In genomic region chr4:80866065-80866464, GRCm38 (mm10) we compare ENCODE assay signal across 10 mouse cellular contexts. TPM values are rescaled to one million over a fixed set of nuclear protein-coding genes. Genes with fewer than 3 reads are reported as not detected.
A peak's percentile ranks its signal among the peaks of the same experiment; 100 is the strongest.
DNase-seq lines count a peak whose midpoint lies in the region; ATAC-seq and TF ChIP-seq lines count a peak whose summit lies in the region.
"Had no signal": no experiment of that assay in that cellular context is flagged by ENCODE, and none has a peak within 500 bp of the region (broad histone marks: within the 10 kb centered on the region; RNA-seq: fewer than 3 reads in every experiment).

No protein-coding gene starts in this region.

- TF ChIP-seq POLR2A in ES-Bruce4 (IDR thresholded peaks at IDR 0.05; ENCODE audit: insufficient read depth, low read length): no peak
- TF ChIP-seq POLR2A in cortical plate, adult 2 months (IDR thresholded peaks at IDR 0.05; ENCODE audit: extremely low read depth, insufficient read depth, low read length): no peak

- TF ChIP-seq CTCF in ES-Bruce4 (IDR thresholded peaks at IDR 0.05; ENCODE audit: low read depth, low read length): peak; percentile 9
- TF ChIP-seq CTCF in cortical plate, adult 2 months (IDR thresholded peaks at IDR 0.05; ENCODE audit: extremely low read depth, insufficient read depth, low read length): peak; percentile 73

- WGBS in hindbrain, embryonic 11.5 days: 25% methylated on average over 5 of the region's 5 CpGs
- WGBS in hindbrain, embryonic 10.5 days: 35% methylated on average over 5 of the region's 5 CpGs

- no peaks in the 10 kb centered on the region for H3K4me1 ChIP-seq in hindbrain, embryonic 11.5 days (replicated peaks; ENCODE audit: control insufficient read depth, insufficient read depth, low read length)
- peaks cover 7% of the 10 kb centered on the region for H3K4me1 ChIP-seq in hindbrain, embryonic 10.5 days (replicated peaks)
- no peaks in the 10 kb centered on the region for H3K4me1 ChIP-seq in ES-Bruce4 (ENCODE audit: control insufficient read depth, insufficient read depth, low read length)
- no peaks in the 10 kb centered on the region for H3K4me1 ChIP-seq in cortical plate, adult 2 months (ENCODE audit: control insufficient read depth, insufficient read depth, low read length)

- H3K9me3 ChIP-seq in hindbrain, embryonic 11.5 days (ENCODE audit: control insufficient read depth, low read length): no peaks in the 10 kb centered on the region
- H3K9me3 ChIP-seq in hindbrain, embryonic 10.5 days: no peaks in the 10 kb centered on the region
- no peaks in the 10 kb centered on the region for H3K9me3 ChIP-seq in ES-Bruce4 (replicated peaks; ENCODE audit: control insufficient read depth, insufficient read depth, low read length, poor library complexity, severe bottlenecking)
- H3K9me3 ChIP-seq: heart, embryonic 15.5 days; megakaryocyte, embryonic 14.5 days had no signal

- H3K27ac ChIP-seq in hindbrain, embryonic 11.5 days (ENCODE audit: low read depth, low read length): no peak overlapping the region
- H3K27ac ChIP-seq in hindbrain, embryonic 10.5 days: no peak overlapping the region
- H3K27ac ChIP-seq in ES-Bruce4 (ENCODE audit: insufficient read depth, low read length): no peak overlapping the region
- no peak overlapping the region for H3K27ac ChIP-seq in cortical plate, adult 2 months (ENCODE audit: insufficient read depth, low read length)
- H3K27ac ChIP-seq: heart, embryonic 15.5 days had no signal

- no peaks in the 10 kb centered on the region for H3K27me3 ChIP-seq in hindbrain, embryonic 11.5 days (ENCODE audit: control insufficient read depth, insufficient read depth, low read length)
- H3K27me3 ChIP-seq in hindbrain, embryonic 10.5 days (ENCODE audit: insufficient read depth, poor library complexity, severe bottlenecking): no peaks in the 10 kb centered on the region
- H3K27me3 ChIP-seq in ES-Bruce4 (ENCODE audit: control insufficient read depth, insufficient read depth, low read length, poor library complexity, severe bottlenecking): no peaks in the 10 kb centered on the region
- H3K27me3 ChIP-seq: heart, embryonic 15.5 days; megakaryocyte, embryonic 14.5 days had no signal

- ATAC-seq in hindbrain, embryonic 11.5 days (ENCODE audit: low FRiP score): peak; percentile 43; the same call in 1 of the 2 replicates
- ATAC-seq in megakaryocyte progenitor cell, adult 5-6 weeks (replicated peaks; ENCODE audit: poor library complexity): no peak

- peak; percentile 34 for DNase-seq in hindbrain, embryonic 11.5 days (ENCODE audit: low spot score)
- no peak for DNase-seq in hindbrain, embryonic 10.5 days (ENCODE audit: low spot score)
- peak; percentile 52 for DNase-seq in kidney, postnatal 10 days
- DNase-seq in gastrocnemius, adult 8-10 months (ENCODE audit: low spot score in 2 of 2): no peak
- DNase-seq in urinary bladder, adult 18-20 months (ENCODE audit: low spot score in 2 of 2): no peak

- no peak overlapping the region for H3K4me3 ChIP-seq in hindbrain, embryonic 11.5 days (ENCODE audit: low read depth, low read length)
- no peak overlapping the region for H3K4me3 ChIP-seq in hindbrain, embryonic 10.5 days
- H3K4me3 ChIP-seq in ES-Bruce4 (ENCODE audit: low read depth, low read length): no peak overlapping the region
- no peak overlapping the region for H3K4me3 ChIP-seq in cortical plate, adult 2 months (ENCODE audit: insufficient read depth, low read length)
- H3K4me3 ChIP-seq: heart, embryonic 15.5 days; megakaryocyte, embryonic 14.5 days had no signal

- H3K4me2 ChIP-seq in hindbrain, embryonic 11.5 days (replicated peaks; ENCODE audit: low read depth, low read length): no peak overlapping the region
- H3K4me2 ChIP-seq: heart, embryonic 15.5 days had no signal

- TF ChIP-seq EP300 in ES-Bruce4 (IDR thresholded peaks at IDR 0.05; ENCODE audit: insufficient read depth, low read depth, low read length): no peak

- no peak overlapping the region for H3K9ac ChIP-seq in hindbrain, embryonic 11.5 days (ENCODE audit: low read depth, low read length)
- no peak overlapping the region for H3K9ac ChIP-seq in ES-Bruce4 (ENCODE audit: low read depth, poor library complexity, severe bottlenecking)
- H3K9ac ChIP-seq: heart, embryonic 15.5 days had no signal

- H3K36me3 ChIP-seq in hindbrain, embryonic 11.5 days (ENCODE audit: control insufficient read depth, insufficient read depth, low read length): no peaks in the 10 kb centered on the region
- no peaks in the 10 kb centered on the region for H3K36me3 ChIP-seq in hindbrain, embryonic 10.5 days
- no peaks in the 10 kb centered on the region for H3K36me3 ChIP-seq in ES-Bruce4 (ENCODE audit: control insufficient read depth, insufficient read depth, low read length, poor library complexity, severe bottlenecking)
- H3K36me3 ChIP-seq: heart, embryonic 15.5 days had no signal

RNA-seq across cellular contexts. Expression of gene Tyrp1, which starts 32.1 kb away (rescaled TPM):
- polyA plus RNA-seq in hindbrain, embryonic 11.5 days (2014; fragmentation: Nextera tagmentation; extraction: Ambion mirVana): not detected in 2 replicates
- 0.52 TPM in 1 of 2 replicates, not detected in the other for polyA plus RNA-seq in hindbrain, embryonic 10.5 days (2016; fragmentation: Nextera tagmentation; extraction: Ambion mirVana)
- polyA plus RNA-seq in ES-Bruce4 (2011; ENCODE audit: insufficient read depth, insufficient read length, low read depth, missing spikeins): not detected in 2 replicates
- 0.06 and 0.08 TPM in 2 replicates for polyA plus RNA-seq in cortical plate, adult 2 months (2012; rRNA removed)
- not detected in 2 replicates for total RNA-seq in megakaryocyte progenitor cell, adult 5-6 weeks (2015)
- total RNA-seq in megakaryocyte progenitor cell, adult 5-6 weeks (2017): not detected in 2 replicates
- not detected for total RNA-seq in gastrocnemius, adult 8-10 months (2022)

RNA-seq across cellular contexts. Expression of gene Lurap1l, which starts 44.4 kb away (rescaled TPM):
- 4.4 and 5.6 TPM in 2 replicates for polyA plus RNA-seq in hindbrain, embryonic 11.5 days (2014; fragmentation: Nextera tagmentation; extraction: Ambion mirVana)
- 2.8 and 2.9 TPM in 2 replicates for polyA plus RNA-seq in hindbrain, embryonic 10.5 days (2016; fragmentation: Nextera tagmentation; extraction: Ambion mirVana)
- 3.1 and 3.6 TPM in 2 replicates for polyA plus RNA-seq in ES-Bruce4 (2011; ENCODE audit: insufficient read depth, insufficient read length, low read depth, missing spikeins)
- 8.8 and 9.8 TPM in 2 replicates for polyA plus RNA-seq in cortical plate, adult 2 months (2012; rRNA removed)
- not detected in 2 replicates for total RNA-seq in megakaryocyte progenitor cell, adult 5-6 weeks (2015)
- not detected in 2 replicates for total RNA-seq in megakaryocyte progenitor cell, adult 5-6 weeks (2017)
- total RNA-seq in gastrocnemius, adult 8-10 months (2022): under 1 TPM; 0.60 to 0.64 (median 0.62) TPM

Comparison
In these comparisons a context has a peak if more than half of its experiments do, and no peak if none do; other contexts are left out.
1. DNase-seq: peak in hindbrain, embryonic 11.5 days (single experiment) and kidney, postnatal 10 days (single experiment); none in hindbrain, embryonic 10.5 days (single experiment), gastrocnemius, adult 8-10 months (0 of 2) and urinary bladder, adult 18-20 months (0 of 2).